8 mouse cellular contexts compared by ENCODE assay signal in the genomic region with DNA sequence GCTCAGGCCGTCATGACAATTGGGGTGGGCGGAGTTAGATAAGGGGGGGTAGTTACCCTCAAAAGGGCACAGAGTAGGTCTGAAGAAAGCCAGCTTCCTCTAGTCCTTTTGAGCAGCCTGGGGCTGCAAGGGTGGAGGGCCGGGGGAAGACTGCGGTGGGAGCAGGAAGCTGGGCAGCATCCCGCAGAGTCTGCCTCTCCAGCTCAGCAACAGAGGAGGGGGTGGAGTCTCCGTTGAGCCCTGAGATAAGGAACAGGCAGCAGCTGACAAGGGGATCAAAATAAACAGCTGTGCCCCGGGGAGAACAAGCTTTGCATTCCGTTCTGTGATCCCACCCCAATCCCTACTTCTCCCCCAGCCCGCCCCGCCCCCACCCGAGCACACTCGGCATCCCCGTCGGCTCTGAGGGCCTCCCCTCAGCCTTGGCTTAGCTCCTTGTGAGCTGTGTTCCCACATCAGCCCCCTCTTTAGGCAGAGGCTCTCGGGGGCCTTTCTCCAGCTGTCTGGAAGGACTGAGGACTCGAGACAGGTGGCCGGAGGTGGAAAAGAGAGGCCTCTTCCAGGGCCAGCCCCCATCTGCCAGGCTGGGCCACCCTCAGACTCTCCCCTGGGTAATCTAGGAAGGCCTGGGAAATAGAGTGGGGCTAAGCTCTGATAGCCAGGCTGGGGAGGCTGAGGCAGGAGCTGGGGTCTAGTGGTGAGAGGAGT. TPM values are rescaled to one million over a fixed set of nuclear protein-coding genes. Genes with fewer than 3 reads are reported as not detected.
DNase-seq lines count a peak whose midpoint lies in the region; ATAC-seq lines count a peak whose summit lies in the region.

No protein-coding gene starts in this region.

- no peaks in the 10 kb centered on the region for H3K36me3 ChIP-seq in midbrain, embryonic 10.5 days

- H3K9me3 ChIP-seq in midbrain, embryonic 10.5 days (replicated peaks), result no peaks in the 10 kb centered on the region

- peak; percentile 92 for DNase-seq in CD4-positive helper T cell, adult 2 months (ENCODE audit: low read depth, low spot score)
- peak; percentile 60 for DNase-seq in Muller cell, postnatal 12 days (ENCODE audit: inconsistent ontology term)
- DNase-seq in heart, postnatal 25 days (ENCODE audit: low spot score), result peak; percentile 52
- DNase-seq in layer of hippocampus, postnatal 25 days (ENCODE audit: extremely low spot score in 1 of 2, low spot score in 1 of 2), result peak; percentile 23
- DNase-seq in midbrain, embryonic 10.5 days (ENCODE audit: low spot score), result peak; percentile 85
- peak; percentile 75 to 82 for DNase-seq in spleen, postnatal 10 days (ENCODE audit: low spot score in 2 of 2)
- DNase-seq in cerebellum, postnatal 25 days, result no peak

- peak overlapping the region; percentile 44 for H3K4me3 ChIP-seq in midbrain, embryonic 10.5 days

- H3K4me1 ChIP-seq in midbrain, embryonic 10.5 days, result peaks cover 47% of the 10 kb centered on the region

- peak overlapping the region; percentile 90 for H3K27ac ChIP-seq in midbrain, embryonic 10.5 days (replicated peaks)

- intact Hi-C loops in heart, postnatal 25 days (cut with DNase I), result no loop called here

- WGBS in midbrain, embryonic 10.5 days, result 2% methylated on average over 17 of the region's 17 CpGs

- H3K27me3 ChIP-seq in midbrain, embryonic 10.5 days (ENCODE audit: low read depth, poor library complexity, severe bottlenecking), result no peaks in the 10 kb centered on the region

- peak; percentile 84 for ATAC-seq in erythroblast, adult 5-6 weeks (replicated peaks; ENCODE audit: low FRiP score, poor library complexity, severe bottlenecking)

RNA-seq across cellular contexts. Expression of gene Ccnd3, which starts 16.9 kb away (rescaled TPM):
- total RNA-seq in erythroblast, adult 5-6 weeks (2015; ENCODE audit: low replicate concordance), result 85.3 and 115 TPM in 2 replicates
- 64.3 and 65.9 TPM in 2 replicates for total RNA-seq in erythroblast, adult 5-6 weeks (2017; ENCODE audit: low replicate concordance)
- 10 to 100 TPM; 75.6 to 87.9 TPM for total RNA-seq in heart, postnatal 25 days (2021)
- 10 to 100 TPM; 30.2 to 39.9 TPM for total RNA-seq in layer of hippocampus, postnatal 25 days (2021)
- polyA plus RNA-seq in midbrain, embryonic 10.5 days (2016; fragmentation: Nextera tagmentation; extraction: Ambion mirVana), result 270 and 341 TPM in 2 replicates

RNA-seq across cellular contexts. Expression of gene Taf8, which starts 19.6 kb away (rescaled TPM):
- total RNA-seq in erythroblast, adult 5-6 weeks (2015; ENCODE audit: low replicate concordance), result 34.5 and 36.5 TPM in 2 replicates
- 47.1 and 67.9 TPM in 2 replicates for total RNA-seq in erythroblast, adult 5-6 weeks (2017; ENCODE audit: low replicate concordance)
- total RNA-seq in heart, postnatal 25 days (2021), result 10 to 100 TPM in 1 of 2 experiments, 1 to 10 TPM in 1; 10.0 to 11.4 TPM
- total RNA-seq in layer of hippocampus, postnatal 25 days (2021), result 10 to 100 TPM; 15.9 to 19.1 TPM
- polyA plus RNA-seq in midbrain, embryonic 10.5 days (2016; fragmentation: Nextera tagmentation; extraction: Ambion mirVana), result 31.4 and 33.8 TPM in 2 replicates

Comparison
In these comparisons a context has a peak if more than half of its experiments do, and no peak if none do; other contexts are left out.
1. DNase-seq: peak in CD4-positive helper T cell, adult 2 months (single experiment), Muller cell, postnatal 12 days (single experiment), heart, postnatal 25 days (single experiment), layer of hippocampus, postnatal 25 days (2 of 2), midbrain, embryonic 10.5 days (single experiment) and spleen, postnatal 10 days (2 of 2); none in cerebellum, postnatal 25 days (0 of 2).